Mouse (Mus musculus): Measurements from ENCODE around the gene Plac1. TPM values are rescaled to one million over a fixed set of nuclear protein-coding genes. Genes with fewer than 3 reads are reported as not detected.

The Plac1 gene
- polyA plus RNA-seq, 1 experiment from 2014 or later, result 6.6 TPM

GRCm38 (mm10) chrX:53213838-53214237 is 26.1 kb downstream of the Plac1 start:
- no peak for ATAC-seq (replicated peaks; ENCODE audit: insufficient number of reproducible peaks, low FRiP score, low TSS enrichment, low read depth)
- no peaks in the 10 kb centered on the region for H3K36me3 ChIP-seq (replicated peaks; ENCODE audit: control insufficient read depth, insufficient read depth, low read depth, low read length)
- H3K9me3 ChIP-seq (replicated peaks; ENCODE audit: control insufficient read depth, low read length), result no peaks in the 10 kb centered on the region
- no peaks in the 10 kb centered on the region for H3K4me1 ChIP-seq (ENCODE audit: control insufficient read depth, insufficient read depth, low read length)
- H3K27ac ChIP-seq (replicated peaks; ENCODE audit: low read depth, low read length), result no peak overlapping the region
- DNase-seq (ENCODE audit: low spot score), result no peak
- H3K4me3 ChIP-seq (ENCODE audit: low read depth, low read length), result no peak overlapping the region
- 72% methylated on average over 2 of the region's 2 CpGs for WGBS
- H3K9ac ChIP-seq (replicated peaks; ENCODE audit: low read length), result no peak overlapping the region
- H3K27me3 ChIP-seq (ENCODE audit: control insufficient read depth, insufficient read depth, low read length), result no peaks in the 10 kb centered on the region
- H3K4me2 ChIP-seq (ENCODE audit: low read depth, low read length), result no peak overlapping the region

DNA sequence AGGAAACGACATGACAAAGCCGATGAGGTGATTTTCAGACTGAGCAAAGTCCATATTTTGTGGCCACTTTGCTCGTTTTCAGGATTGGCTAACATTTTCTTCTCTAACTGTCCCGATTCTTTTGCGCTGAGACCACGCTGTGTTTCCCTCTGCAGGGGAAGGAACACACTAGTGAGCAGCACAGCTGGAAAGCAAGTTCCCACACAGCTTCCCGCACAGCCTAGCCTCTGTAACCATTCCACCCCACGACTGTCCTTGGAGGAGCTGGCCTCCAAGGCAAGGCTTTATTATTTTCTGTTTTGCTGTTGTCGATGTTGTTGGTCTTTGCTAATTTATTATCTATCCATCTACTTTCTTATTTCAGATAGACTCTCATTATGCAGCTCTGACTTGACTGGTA is 27.4 kb downstream of the Plac1 start:
- Histone ChIP-seq H3K9ac (replicated peaks; ENCODE audit: low read length) (no peak overlapping the region), H3K9me3 (replicated peaks; ENCODE audit: control insufficient read depth, low read length) (no peaks in the 10 kb centered on the region), H3K27ac (replicated peaks; ENCODE audit: low read depth, low read length) (no peak overlapping the region), H3K27me3 (ENCODE audit: control insufficient read depth, insufficient read depth, low read length) (no peaks in the 10 kb centered on the region), H3K4me3 (ENCODE audit: low read depth, low read length) (no peak overlapping the region), H3K4me1 (ENCODE audit: control insufficient read depth, insufficient read depth, low read length) (no peaks in the 10 kb centered on the region), H3K4me2 (ENCODE audit: low read depth, low read length) (no peak overlapping the region), H3K36me3 (replicated peaks; ENCODE audit: control insufficient read depth, insufficient read depth, low read depth, low read length) (no peaks in the 10 kb centered on the region)
- no peak for ATAC-seq (replicated peaks; ENCODE audit: insufficient number of reproducible peaks, low FRiP score, low TSS enrichment, low read depth)
- DNase-seq (ENCODE audit: low spot score), result no peak
- WGBS, result 50% methylated on average over 9 of the region's 9 CpGs

DNA sequence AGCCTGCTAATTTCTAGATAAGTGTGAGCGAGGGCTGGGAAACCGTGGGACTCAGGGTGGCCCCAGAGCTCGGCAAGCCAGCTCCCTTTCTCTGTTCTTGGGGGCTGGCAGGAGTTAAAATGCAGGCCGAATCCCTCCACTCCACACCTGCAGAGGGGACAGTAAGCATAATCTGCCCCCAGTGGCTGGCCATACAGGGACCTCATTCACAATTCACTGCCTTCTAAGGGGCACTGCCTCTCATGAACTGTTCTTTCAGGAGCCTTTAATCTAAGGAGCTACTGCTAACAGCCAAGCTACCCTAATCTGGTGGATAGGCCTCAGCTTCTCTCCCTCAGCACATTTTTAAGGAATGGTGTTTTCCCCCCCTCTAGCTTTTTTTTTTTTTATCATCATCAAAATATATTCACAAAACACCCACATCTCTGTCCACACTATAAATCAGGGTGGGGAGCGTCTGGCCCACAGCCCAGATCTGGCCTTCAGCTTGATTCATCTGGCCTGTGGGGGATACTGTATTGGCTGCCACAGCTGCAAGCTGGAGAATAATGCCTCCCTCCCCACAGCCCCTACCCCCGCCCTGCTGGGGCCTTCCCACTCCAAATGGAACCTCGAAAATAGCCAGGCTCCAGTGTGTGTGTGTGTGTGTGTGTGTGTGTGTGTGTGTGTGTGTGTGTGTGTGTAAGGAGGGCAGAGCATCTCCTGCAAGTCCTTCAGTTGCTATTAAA is 28.0 kb downstream of the Plac1 start:
- H3K9me3 ChIP-seq (replicated peaks; ENCODE audit: control insufficient read depth, low read length), result no peaks in the 10 kb centered on the region
- no peaks in the 10 kb centered on the region for H3K27me3 ChIP-seq (ENCODE audit: control insufficient read depth, insufficient read depth, low read length)
- no peaks in the 10 kb centered on the region for H3K36me3 ChIP-seq (replicated peaks; ENCODE audit: control insufficient read depth, insufficient read depth, low read depth, low read length)
- no peak overlapping the region for H3K4me3 ChIP-seq (ENCODE audit: low read depth, low read length)
- WGBS, result 58% methylated on average over 7 of the region's 7 CpGs
- no peak overlapping the region for H3K9ac ChIP-seq (replicated peaks; ENCODE audit: low read length)
- H3K4me1 ChIP-seq (ENCODE audit: control insufficient read depth, insufficient read depth, low read length), result no peaks in the 10 kb centered on the region
- DNase-seq (ENCODE audit: low spot score), result no peak
- ATAC-seq (replicated peaks; ENCODE audit: insufficient number of reproducible peaks, low FRiP score, low TSS enrichment, low read depth), result 0 out of 2 replicates have a peak, but pooled peaks have one; percentile 34
- H3K27ac ChIP-seq (replicated peaks; ENCODE audit: low read depth, low read length), result no peak overlapping the region; the same call in 1 of the 2 replicates
- no peak overlapping the region for H3K4me2 ChIP-seq (ENCODE audit: low read depth, low read length)

GRCm38 (mm10) chrX:53209431-53209830 is 30.5 kb downstream of the Plac1 start:
- 58% methylated on average over 7 of the region's 7 CpGs for WGBS
- Histone ChIP-seq H3K9ac (replicated peaks; ENCODE audit: low read length) (no peak overlapping the region), H3K4me3 (ENCODE audit: low read depth, low read length) (no peak overlapping the region), H3K27me3 (ENCODE audit: control insufficient read depth, insufficient read depth, low read length) (no peaks in the 10 kb centered on the region), H3K27ac (replicated peaks; ENCODE audit: low read depth, low read length) (no peak overlapping the region), H3K4me1 (ENCODE audit: control insufficient read depth, insufficient read depth, low read length) (no peaks in the 10 kb centered on the region), H3K36me3 (replicated peaks; ENCODE audit: control insufficient read depth, insufficient read depth, low read depth, low read length) (no peaks in the 10 kb centered on the region), H3K9me3 (replicated peaks; ENCODE audit: control insufficient read depth, low read length) (no peaks in the 10 kb centered on the region), H3K4me2 (ENCODE audit: low read depth, low read length) (no peak overlapping the region)
- ATAC-seq (replicated peaks; ENCODE audit: insufficient number of reproducible peaks, low FRiP score, low TSS enrichment, low read depth), result no peak
- no peak for DNase-seq (ENCODE audit: low spot score)

DNA sequence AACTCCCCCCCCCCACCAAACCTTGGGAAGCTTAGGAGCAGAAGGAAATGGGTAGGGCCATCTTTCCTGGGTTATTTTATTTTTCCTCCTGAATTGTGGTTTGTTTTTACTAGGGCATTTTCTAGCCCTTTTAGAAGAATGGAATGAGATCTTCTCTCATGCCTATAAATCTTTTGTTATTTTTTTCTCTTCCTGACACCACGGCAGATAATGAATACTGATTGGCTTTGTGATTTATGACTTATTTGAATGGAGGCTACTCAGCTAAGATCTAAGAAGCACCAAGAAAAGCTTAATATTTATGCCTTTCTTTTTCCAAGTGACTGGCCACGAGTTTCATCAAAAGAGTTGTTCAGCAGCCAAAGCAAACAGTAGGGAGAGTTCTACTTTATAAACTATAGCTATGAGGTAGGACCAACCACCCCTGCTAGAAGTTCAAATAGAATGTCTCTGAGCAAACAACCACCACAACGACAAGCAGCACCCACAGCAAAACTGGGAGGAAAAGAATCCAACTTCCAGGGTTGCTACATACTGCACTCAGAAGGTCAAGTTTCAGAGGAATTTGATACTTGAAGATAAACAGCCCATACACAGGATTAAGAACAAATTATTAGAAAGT is 35.1 kb downstream of the Plac1 start:
- ATAC-seq (replicated peaks; ENCODE audit: insufficient number of reproducible peaks, low FRiP score, low TSS enrichment, low read depth) (no peak), DNase-seq (ENCODE audit: low spot score) (no peak)
- no peak overlapping the region for H3K4me2 ChIP-seq (ENCODE audit: low read depth, low read length)
- no peak overlapping the region for H3K4me3 ChIP-seq (ENCODE audit: low read depth, low read length)
- 61% methylated on average over 3 of the region's 3 CpGs for WGBS
- no peak overlapping the region for H3K9ac ChIP-seq (replicated peaks; ENCODE audit: low read length)
- no peaks in the 10 kb centered on the region for H3K9me3 ChIP-seq (replicated peaks; ENCODE audit: control insufficient read depth, low read length)
- H3K27ac ChIP-seq (replicated peaks; ENCODE audit: low read depth, low read length), result no peak overlapping the region
- H3K36me3 ChIP-seq (replicated peaks; ENCODE audit: control insufficient read depth, insufficient read depth, low read depth, low read length), result no peaks in the 10 kb centered on the region
- no peaks in the 10 kb centered on the region for H3K4me1 ChIP-seq (ENCODE audit: control insufficient read depth, insufficient read depth, low read length)
- no peaks in the 10 kb centered on the region for H3K27me3 ChIP-seq (ENCODE audit: control insufficient read depth, insufficient read depth, low read length)

DNA sequence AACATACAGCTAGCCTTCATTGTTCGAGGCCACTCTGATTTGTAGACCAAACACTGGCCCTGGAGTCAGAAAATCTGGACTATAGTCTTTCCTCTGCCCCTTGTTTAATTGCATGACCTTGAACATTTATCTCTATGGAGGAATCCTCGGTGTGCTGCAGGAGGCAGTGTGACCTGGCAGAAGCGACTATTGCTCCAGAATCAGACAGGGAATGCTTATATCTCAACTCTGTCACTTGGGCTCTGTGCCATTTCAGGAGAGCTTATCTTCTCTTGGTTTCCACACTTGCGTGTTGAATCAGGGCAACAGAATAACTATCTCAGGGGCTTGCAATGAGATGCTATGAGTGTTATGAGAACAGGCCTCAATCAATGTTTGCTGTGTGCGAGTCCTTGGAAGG is 38.3 kb downstream of the Plac1 start:
- Histone ChIP-seq H3K4me2 (ENCODE audit: low read depth, low read length) (no peak overlapping the region), H3K4me1 (ENCODE audit: control insufficient read depth, insufficient read depth, low read length) (no peaks in the 10 kb centered on the region), H3K27ac (replicated peaks; ENCODE audit: low read depth, low read length) (no peak overlapping the region), H3K36me3 (replicated peaks; ENCODE audit: control insufficient read depth, insufficient read depth, low read depth, low read length) (no peaks in the 10 kb centered on the region), H3K9me3 (replicated peaks; ENCODE audit: control insufficient read depth, low read length) (no peaks in the 10 kb centered on the region), H3K9ac (replicated peaks; ENCODE audit: low read length) (no peak overlapping the region), H3K27me3 (ENCODE audit: control insufficient read depth, insufficient read depth, low read length) (no peaks in the 10 kb centered on the region), H3K4me3 (ENCODE audit: low read depth, low read length) (no peak overlapping the region)
- WGBS, result 79% methylated on average over 5 of the region's 5 CpGs
- no peak for DNase-seq (ENCODE audit: low spot score)
- no peak for ATAC-seq (replicated peaks; ENCODE audit: insufficient number of reproducible peaks, low FRiP score, low TSS enrichment, low read depth)

- Histone ChIP-seq H3K4me2 (ENCODE audit: low read depth, low read length) (no peak overlapping the region), H3K27me3 (ENCODE audit: control insufficient read depth, insufficient read depth, low read length) (no peaks in the 10 kb centered on the region), H3K4me3 (ENCODE audit: low read depth, low read length) (no peak overlapping the region), H3K36me3 (replicated peaks; ENCODE audit: control insufficient read depth, insufficient read depth, low read depth, low read length) (no peaks in the 10 kb centered on the region), H3K9ac (replicated peaks; ENCODE audit: low read length) (no peak overlapping the region), H3K27ac (replicated peaks; ENCODE audit: low read depth, low read length) (no peak overlapping the region), H3K9me3 (replicated peaks; ENCODE audit: control insufficient read depth, low read length) (no peaks in the 10 kb centered on the region), H3K4me1 (ENCODE audit: control insufficient read depth, insufficient read depth, low read length) (no peaks in the 10 kb centered on the region)
- WGBS, result 84% methylated on average over 4 of the region's 4 CpGs
- ATAC-seq (replicated peaks; ENCODE audit: insufficient number of reproducible peaks, low FRiP score, low TSS enrichment, low read depth) (no peak), DNase-seq (ENCODE audit: low spot score) (no peak)
Measured at GRCm38 (mm10) chrX:53197681-53198080, 42.2 kb downstream of the Plac1 start.

DNA sequence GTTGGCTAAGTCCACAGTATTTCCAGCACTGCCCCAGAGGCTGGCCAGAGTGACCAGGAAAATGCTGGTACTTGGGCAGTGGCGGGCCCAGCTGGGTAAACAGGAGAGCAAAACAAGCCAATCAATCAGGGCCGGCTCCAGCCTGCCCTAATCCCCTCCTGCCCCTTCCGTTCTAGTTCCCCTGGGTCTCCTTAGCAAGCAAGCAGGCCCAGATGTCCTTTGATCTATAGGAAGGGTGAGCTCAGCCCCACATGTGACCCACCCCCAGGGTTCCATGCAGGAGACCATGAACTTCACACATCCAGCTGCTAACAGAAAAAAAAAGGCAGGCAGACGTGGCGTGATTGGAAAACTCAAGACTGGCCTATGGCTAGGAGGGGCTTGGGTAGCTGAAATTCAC is 43.5 kb downstream of the Plac1 start:
- H3K9ac ChIP-seq (replicated peaks; ENCODE audit: low read length), result no peak overlapping the region

More for the DNA sequence above, 43.5 kb downstream of the Plac1 start:
- Histone ChIP-seq H3K27me3 (ENCODE audit: control insufficient read depth, insufficient read depth, low read length) (no peaks in the 10 kb centered on the region), H3K36me3 (replicated peaks; ENCODE audit: control insufficient read depth, insufficient read depth, low read depth, low read length) (no peaks in the 10 kb centered on the region), H3K9me3 (replicated peaks; ENCODE audit: control insufficient read depth, low read length) (no peaks in the 10 kb centered on the region), H3K4me3 (ENCODE audit: low read depth, low read length) (no peak overlapping the region), H3K27ac (replicated peaks; ENCODE audit: low read depth, low read length) (no peak overlapping the region), H3K4me1 (ENCODE audit: control insufficient read depth, insufficient read depth, low read length) (no peaks in the 10 kb centered on the region), H3K4me2 (ENCODE audit: low read depth, low read length) (no peak overlapping the region)
- no peak for ATAC-seq (replicated peaks; ENCODE audit: insufficient number of reproducible peaks, low FRiP score, low TSS enrichment, low read depth)
- peak; percentile 25 for DNase-seq (ENCODE audit: low spot score)
- 32% methylated on average over 5 of the region's 5 CpGs for WGBS
